Mouse (Mus musculus) testis, adult 2 months (tissue): Measurements from ENCODE around the gene Heatr4.

Experiments used
- CTCF ChIP-seq: fragments of 200-500 bp; IDR thresholded peaks from 2 replicates; pipeline ENCODE4 v1.5.1; 2012; ENCODE audit warnings: low read depth, mild to moderate bottlenecking, inconsistent platforms, low read length, moderate library complexity; ENCODE audit not compliant: control insufficient read depth, insufficient read depth, insufficient replicate concordance
- POLR2A ChIP-seq: fragments of 200-500 bp; IDR thresholded peaks from 2 replicates; pipeline ENCODE4 v1.6.1; 2012; ENCODE audit warnings: low read depth, mild to moderate bottlenecking, inconsistent platforms, low read length, moderate library complexity; ENCODE audit not compliant: control insufficient read depth

DNA sequence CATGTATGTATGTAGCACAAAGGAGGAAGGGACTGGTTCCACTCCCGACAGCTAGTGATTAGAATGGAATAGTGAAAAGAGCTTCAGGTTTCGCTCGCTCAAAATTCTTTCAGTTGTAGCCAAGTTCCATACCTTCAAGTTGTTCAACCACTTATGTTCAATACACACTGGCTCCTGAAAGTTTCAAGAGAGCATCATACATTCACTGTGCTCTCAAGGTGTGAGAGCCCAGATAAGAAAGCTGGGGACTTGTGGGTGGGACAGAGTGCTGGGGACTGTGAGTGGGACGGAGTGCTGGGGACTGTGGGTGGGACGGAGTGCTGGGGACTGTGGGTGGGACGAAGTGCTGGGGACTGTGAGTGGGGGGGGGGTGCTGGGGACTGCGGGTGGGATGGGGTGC, 19.4 kb downstream of the Heatr4 start:
- TF ChIP-seq CTCF: no peak
- TF ChIP-seq POLR2A: no peak
